Mouse (Mus musculus): ENCODE measurements around the gene Diexf. TPM values are rescaled to one million over a fixed set of nuclear protein-coding genes. Genes with fewer than 3 reads are reported as not detected.

Gene Diexf
- 10.8 and 11.3 TPM in 2 replicates for polyA plus RNA-seq (2014; fragmentation: Nextera tagmentation; extraction: Ambion mirVana)

- ATAC-seq (ENCODE audit: insufficient read depth, low FRiP score, low TSS enrichment) (peak; percentile 90), DNase-seq (ENCODE audit: low spot score) (peak; percentile 98)
- Histone ChIP-seq H3K9ac (ENCODE audit: low read length) (peak within 1 kb of the TSS; percentile 83), H3K36me3 (ENCODE audit: control insufficient read depth, insufficient read depth, low read length) (0 out of 2 replicates have a peak, but pooled peaks cover 3% of the 10 kb centered on the region), H3K27me3 (ENCODE audit: control insufficient read depth, insufficient read depth, low read length) (no peaks in the 10 kb centered on the region), H3K9me3 (ENCODE audit: control insufficient read depth, low read length) (no peaks in the 10 kb centered on the region), H3K4me3 (ENCODE audit: low read depth, low read length) (peak within 1 kb of the TSS; percentile 97), H3K4me2 (ENCODE audit: low read depth) (peak within 1 kb of the TSS; percentile 60), H3K4me1 (ENCODE audit: control insufficient read depth, insufficient read depth, low read length) (peaks cover 5% of the 10 kb centered on the region), H3K27ac (ENCODE audit: low read depth, low read length) (0 out of 2 replicates have a peak within 1 kb of the TSS, but pooled peaks have one; percentile 44)
- under 1% methylated on average over 61 of the region's 61 CpGs for WGBS
Observed at GRCm38 (mm10) chr1:193129786-193130455, at the start of gene Diexf. Gene Diexf (minus strand): TSS chr1:193130272.

GRCm38 (mm10) chr1:193174143-193174733 is 44.2 kb upstream of the Diexf start:
- Histone ChIP-seq H3K27ac (ENCODE audit: low read depth, low read length) (no peak overlapping the region), H3K27me3 (ENCODE audit: control insufficient read depth, insufficient read depth, low read length) (no peaks in the 10 kb centered on the region), H3K4me3 (ENCODE audit: low read depth, low read length) (peak overlapping the region; percentile 67), H3K4me1 (ENCODE audit: control insufficient read depth, insufficient read depth, low read length) (0 out of 2 replicates have a peak, but pooled peaks cover 9% of the 10 kb centered on the region), H3K9me3 (ENCODE audit: control insufficient read depth, low read length) (no peaks in the 10 kb centered on the region), H3K4me2 (ENCODE audit: low read depth) (peak overlapping the region; percentile 62), H3K36me3 (ENCODE audit: control insufficient read depth, insufficient read depth, low read length) (no peaks in the 10 kb centered on the region), H3K9ac (ENCODE audit: low read length) (peak overlapping the region; percentile 55; the same call in 1 of the 2 replicates)
- 94% methylated on average over 13 of the region's 13 CpGs for whole genome bisulfite sequencing
- ATAC-seq (ENCODE audit: insufficient read depth, low FRiP score, low TSS enrichment) (no peak), DNase-seq (ENCODE audit: low spot score) (no peak)

DNA sequence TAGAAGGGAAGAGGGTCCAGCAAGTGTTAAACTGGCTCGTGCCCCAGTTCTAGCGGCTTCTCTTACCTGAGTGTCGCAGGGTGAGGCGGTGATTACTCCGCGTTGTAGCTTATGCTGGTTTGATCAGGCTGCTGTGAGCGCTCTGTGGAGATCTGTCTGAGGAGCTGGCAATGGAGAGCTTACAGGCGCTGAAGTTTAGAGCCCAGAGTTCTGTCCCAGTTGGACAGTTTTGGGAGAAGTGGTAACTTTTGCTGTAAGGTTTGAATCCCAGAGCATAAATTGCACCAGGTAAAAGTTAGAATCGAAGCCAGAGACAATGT is 43.7 kb upstream of the Diexf start:
- ATAC-seq (ENCODE audit: insufficient read depth, low FRiP score, low TSS enrichment) (no peak), DNase-seq (ENCODE audit: low spot score) (no peak)
- 0 out of 2 replicates have a peak, but pooled peaks cover 9% of the 10 kb centered on the region for H3K4me1 ChIP-seq (ENCODE audit: control insufficient read depth, insufficient read depth, low read length)
- no peaks in the 10 kb centered on the region for H3K9me3 ChIP-seq (ENCODE audit: control insufficient read depth, low read length)
- H3K9ac ChIP-seq (ENCODE audit: low read length), result peak overlapping the region; percentile 55
- H3K4me3 ChIP-seq (ENCODE audit: low read depth, low read length), result peak overlapping the region; percentile 67
- 0 out of 2 replicates have a peak overlapping the region, but pooled peaks have one; percentile 17 for H3K27ac ChIP-seq (ENCODE audit: low read depth, low read length)
- H3K36me3 ChIP-seq (ENCODE audit: control insufficient read depth, insufficient read depth, low read length), result no peaks in the 10 kb centered on the region
- 24% methylated on average over 9 of the region's 9 CpGs for WGBS
- H3K27me3 ChIP-seq (ENCODE audit: control insufficient read depth, insufficient read depth, low read length), result no peaks in the 10 kb centered on the region
- H3K4me2 ChIP-seq (ENCODE audit: low read depth), result peak overlapping the region; percentile 62

DNA sequence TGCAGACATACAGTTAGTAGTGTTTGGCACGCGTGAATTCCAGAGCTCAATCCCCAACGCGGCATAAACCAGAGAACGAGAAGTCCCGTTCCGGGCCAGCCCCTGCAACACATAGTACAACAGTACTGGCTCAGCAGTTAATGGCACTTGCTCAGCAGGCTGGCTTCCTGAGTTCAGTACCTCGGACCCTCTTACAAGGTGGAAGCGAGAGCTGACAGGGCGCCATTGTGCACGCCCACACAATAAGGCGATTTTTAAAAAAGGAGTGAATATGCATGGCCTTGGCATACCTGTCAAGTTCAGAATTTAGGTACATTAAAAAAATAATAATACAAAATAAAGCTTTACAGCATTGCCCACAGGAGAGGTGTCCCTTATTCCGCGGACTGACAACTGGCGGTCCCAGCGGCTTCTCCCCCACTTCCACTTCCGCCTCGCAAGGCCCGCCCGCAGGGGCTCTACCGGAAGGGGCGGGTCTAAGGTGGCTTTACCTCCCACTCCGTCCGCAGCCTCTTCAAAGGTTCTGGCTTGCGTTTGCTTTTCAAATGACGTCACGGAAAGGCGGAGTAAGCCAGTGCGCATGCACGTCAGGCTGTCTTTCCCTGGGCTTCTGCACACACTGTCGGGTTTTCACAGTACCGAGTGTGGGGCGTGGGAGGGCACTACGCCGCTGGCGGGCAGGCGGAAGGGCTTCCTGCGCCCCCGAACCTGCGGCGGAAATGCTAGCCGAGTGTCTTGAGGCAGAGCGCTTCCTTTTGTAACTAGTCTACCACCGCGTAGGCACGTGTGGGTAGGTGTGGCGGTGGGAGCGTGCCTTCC is 43.1 kb upstream of the Diexf start:
- H3K4me2 ChIP-seq (ENCODE audit: low read depth), result peak overlapping the region; percentile 70
- 1% methylated on average over 48 of the region's 48 CpGs for WGBS
- H3K4me1 ChIP-seq (ENCODE audit: control insufficient read depth, insufficient read depth, low read length), result 0 out of 2 replicates have a peak, but pooled peaks cover 9% of the 10 kb centered on the region
- H3K36me3 ChIP-seq (ENCODE audit: control insufficient read depth, insufficient read depth, low read length), result no peaks in the 10 kb centered on the region
- peak overlapping the region; percentile 64 for H3K9ac ChIP-seq (ENCODE audit: low read length)
- no peaks in the 10 kb centered on the region for H3K27me3 ChIP-seq (ENCODE audit: control insufficient read depth, insufficient read depth, low read length)
- 0 out of 2 replicates have a peak overlapping the region, but pooled peaks have one; percentile 17 for H3K27ac ChIP-seq (ENCODE audit: low read depth, low read length)
- peak overlapping the region; percentile 67 for H3K4me3 ChIP-seq (ENCODE audit: low read depth, low read length)
- DNase-seq (ENCODE audit: low spot score) (peak; percentile 98), ATAC-seq (ENCODE audit: insufficient read depth, low FRiP score, low TSS enrichment) (peak; percentile 98)
- H3K9me3 ChIP-seq (ENCODE audit: control insufficient read depth, low read length), result no peaks in the 10 kb centered on the region

DNA sequence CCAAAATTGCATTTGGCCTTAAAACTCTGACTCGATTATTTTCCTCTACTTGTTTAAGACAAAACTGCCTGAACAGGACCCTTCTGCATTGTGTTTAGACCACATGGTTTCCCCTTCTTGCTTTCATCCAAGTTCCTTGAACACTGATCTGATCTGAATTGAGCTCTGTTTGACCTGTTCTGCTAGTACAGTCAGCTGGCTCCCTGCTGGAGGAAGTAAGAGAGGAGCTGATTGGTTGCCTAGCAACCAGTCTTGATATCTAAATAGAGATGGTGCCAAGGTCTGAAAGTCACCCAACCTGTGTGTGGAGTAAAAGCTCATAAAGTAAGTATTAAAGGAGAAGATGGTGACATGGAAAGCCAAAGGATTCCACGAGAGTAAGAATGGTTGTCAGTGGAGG is 39.8 kb upstream of the Diexf start:
- 0 out of 2 replicates have a peak, but pooled peaks cover 9% of the 10 kb centered on the region for H3K4me1 ChIP-seq (ENCODE audit: control insufficient read depth, insufficient read depth, low read length)
- no peak overlapping the region for H3K4me2 ChIP-seq (ENCODE audit: low read depth)
- no peak for DNase-seq (ENCODE audit: low spot score)
- H3K36me3 ChIP-seq (ENCODE audit: control insufficient read depth, insufficient read depth, low read length), result no peaks in the 10 kb centered on the region
- 85% methylated on average over 2 of the region's 2 CpGs for WGBS
- no peak overlapping the region for H3K27ac ChIP-seq (ENCODE audit: low read depth, low read length)
- no peak overlapping the region for H3K9ac ChIP-seq (ENCODE audit: low read length)
- no peaks in the 10 kb centered on the region for H3K9me3 ChIP-seq (ENCODE audit: control insufficient read depth, low read length)
- no peak overlapping the region for H3K4me3 ChIP-seq (ENCODE audit: low read depth, low read length)
- ATAC-seq (ENCODE audit: insufficient read depth, low FRiP score, low TSS enrichment), result no peak
- H3K27me3 ChIP-seq (ENCODE audit: control insufficient read depth, insufficient read depth, low read length), result no peaks in the 10 kb centered on the region

GRCm38 (mm10) chr1:193169228-193169627 is 39.2 kb upstream of the Diexf start:
- Histone ChIP-seq H3K4me3 (ENCODE audit: low read depth, low read length) (no peak overlapping the region), H3K9me3 (ENCODE audit: control insufficient read depth, low read length) (no peaks in the 10 kb centered on the region), H3K27me3 (ENCODE audit: control insufficient read depth, insufficient read depth, low read length) (no peaks in the 10 kb centered on the region), H3K27ac (ENCODE audit: low read depth, low read length) (no peak overlapping the region), H3K36me3 (ENCODE audit: control insufficient read depth, insufficient read depth, low read length) (no peaks in the 10 kb centered on the region), H3K9ac (ENCODE audit: low read length) (no peak overlapping the region), H3K4me2 (ENCODE audit: low read depth) (no peak overlapping the region), H3K4me1 (ENCODE audit: control insufficient read depth, insufficient read depth, low read length) (0 out of 2 replicates have a peak, but pooled peaks cover 8% of the 10 kb centered on the region)
- ATAC-seq (ENCODE audit: insufficient read depth, low FRiP score, low TSS enrichment), result no peak
- 79% methylated on average over 7 of the region's 7 CpGs for WGBS
- no peak for DNase-seq (ENCODE audit: low spot score)

GRCm38 (mm10) chr1:193167746-193168145 is 37.7 kb upstream of the Diexf start, which contains the start of gene A130010J15Rik:
Gene A130010J15Rik (plus strand): TSS chr1:193168046.
- Histone ChIP-seq H3K4me3 (ENCODE audit: low read depth, low read length) (no peak within 1 kb of the TSS), H3K9me3 (ENCODE audit: control insufficient read depth, low read length) (no peaks in the 10 kb centered on the region), H3K27me3 (ENCODE audit: control insufficient read depth, insufficient read depth, low read length) (no peaks in the 10 kb centered on the region), H3K4me1 (ENCODE audit: control insufficient read depth, insufficient read depth, low read length) (0 out of 2 replicates have a peak, but pooled peaks cover 5% of the 10 kb centered on the region), H3K4me2 (ENCODE audit: low read depth) (no peak within 1 kb of the TSS), H3K27ac (ENCODE audit: low read depth, low read length) (no peak within 1 kb of the TSS), H3K9ac (ENCODE audit: low read length) (no peak within 1 kb of the TSS), H3K36me3 (ENCODE audit: control insufficient read depth, insufficient read depth, low read length) (no peaks in the 10 kb centered on the region)
- DNase-seq (ENCODE audit: low spot score) (no peak), ATAC-seq (ENCODE audit: insufficient read depth, low FRiP score, low TSS enrichment) (no peak)
- WGBS, result 88% methylated on average over 3 of the region's 3 CpGs

DNA sequence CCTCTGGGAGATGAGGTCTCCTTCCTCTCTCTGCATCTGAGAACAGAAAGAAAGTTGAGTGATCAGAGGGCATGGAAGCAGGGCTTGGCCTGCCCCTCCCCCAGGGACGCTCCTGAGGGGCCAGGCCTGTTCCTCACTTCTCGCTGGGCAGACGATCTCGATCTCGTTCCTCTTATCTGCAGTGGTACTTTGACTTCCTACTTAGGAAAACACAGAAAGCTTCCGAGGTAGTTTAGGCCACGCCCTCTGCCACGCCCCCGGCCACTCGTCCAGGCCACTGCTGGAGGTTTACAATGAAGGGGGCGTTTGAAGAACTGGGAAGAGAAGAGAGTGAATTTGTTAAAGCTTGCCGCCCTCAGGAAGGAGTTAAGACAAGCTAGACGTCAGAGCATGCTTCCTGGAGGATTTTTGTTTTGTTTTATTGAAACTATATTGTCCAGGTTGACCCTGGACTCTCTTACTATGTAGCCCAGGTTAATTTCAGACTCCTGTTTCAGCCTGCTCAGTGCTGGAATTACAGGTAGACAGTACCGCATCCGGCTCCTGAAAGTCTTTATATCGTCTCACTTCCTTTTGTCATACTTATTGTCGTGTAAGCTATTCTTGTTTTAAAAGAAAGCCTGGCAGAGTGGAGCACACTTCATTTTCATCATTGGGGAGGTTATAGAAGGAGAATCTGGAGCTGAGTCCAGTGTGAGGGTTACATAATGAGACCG is 30.4 kb upstream of the Diexf start:
- 16% methylated on average over 18 of the region's 18 CpGs for WGBS
- Histone ChIP-seq H3K4me2 (ENCODE audit: low read depth) (peak overlapping the region; percentile 53), H3K36me3 (ENCODE audit: control insufficient read depth, insufficient read depth, low read length) (no peaks in the 10 kb centered on the region), H3K27me3 (ENCODE audit: control insufficient read depth, insufficient read depth, low read length) (no peaks in the 10 kb centered on the region), H3K9ac (ENCODE audit: low read length) (peak overlapping the region; percentile 26), H3K9me3 (ENCODE audit: control insufficient read depth, low read length) (no peaks in the 10 kb centered on the region), H3K27ac (ENCODE audit: low read depth, low read length) (no peak overlapping the region), H3K4me3 (ENCODE audit: low read depth, low read length) (no peak overlapping the region), H3K4me1 (ENCODE audit: control insufficient read depth, insufficient read depth, low read length) (no peaks in the 10 kb centered on the region; the same call in 1 of the 2 replicates)
- ATAC-seq (ENCODE audit: insufficient read depth, low FRiP score, low TSS enrichment) (no peak), DNase-seq (ENCODE audit: low spot score) (peak; percentile 57)
